In genomic region chr2:127207547-127208451, GRCm38 (mm10) we compare ENCODE assay signal across 8 mouse cellular contexts. TPM values are rescaled to one million over a fixed set of nuclear protein-coding genes. Genes with fewer than 3 reads are reported as not detected.
DNase-seq lines count a peak whose midpoint lies in the region; ATAC-seq and TF ChIP-seq lines count a peak whose summit lies in the region.

Gene 1810024B03Rik (minus strand): TSS chr2:127208280.
Gene Snrnp200 (plus strand): TSS chr2:127208386.

- peak within 1 kb of the TSS; percentile 75 to 89 (median 85) for H3K4me3 ChIP-seq in CH12.LX (replicated peaks in 1 of 3; ENCODE audit: low read depth in 2 of 3, low read length in 2 of 3, poor library complexity in 1 of 3)
- H3K4me3 ChIP-seq in forebrain, embryonic 11.5 days (ENCODE audit: low read depth, low read length) = peak within 1 kb of the TSS; percentile 88
- H3K4me3 ChIP-seq in heart, embryonic 16.5 days (ENCODE audit: low read length) = peak within 1 kb of the TSS; percentile 96
- peak within 1 kb of the TSS; percentile 88 for H3K4me3 ChIP-seq in liver, embryonic 15.5 days (replicated peaks)
- H3K4me3 ChIP-seq in neural tube, embryonic 12.5 days = peak within 1 kb of the TSS; percentile 88

- WGBS in forebrain, embryonic 11.5 days = 12% methylated on average over 36 of the region's 36 CpGs
- 9% methylated on average over 36 of the region's 36 CpGs for WGBS in heart, embryonic 16.5 days
- WGBS in liver, embryonic 15.5 days (ENCODE audit: insufficient replicate concordance) = 9% methylated on average over 36 of the region's 36 CpGs
- WGBS in neural tube, embryonic 12.5 days = 13% methylated on average over 36 of the region's 36 CpGs

- H3K9me3 ChIP-seq in CH12.LX (replicated peaks; ENCODE audit: low read length) = no peaks in the 10 kb centered on the region
- H3K9me3 ChIP-seq in forebrain, embryonic 11.5 days (ENCODE audit: control insufficient read depth, low read length) = no peaks in the 10 kb centered on the region
- no peaks in the 10 kb centered on the region for H3K9me3 ChIP-seq in heart, embryonic 16.5 days (replicated peaks; ENCODE audit: control insufficient read depth, low read length)
- no peaks in the 10 kb centered on the region for H3K9me3 ChIP-seq in liver, embryonic 15.5 days (replicated peaks)
- no peaks in the 10 kb centered on the region for H3K9me3 ChIP-seq in neural tube, embryonic 12.5 days

- H3K4me1 ChIP-seq in CH12.LX (ENCODE audit: control insufficient read depth in 1 of 2, insufficient read depth in 2 of 2) = peaks cover 0 to 18% of the 10 kb centered on the region in 2 experiments; a peak in 2 of 4 replicates
- H3K4me1 ChIP-seq in forebrain, embryonic 11.5 days (replicated peaks; ENCODE audit: control insufficient read depth, insufficient read depth, low read length) = peaks cover 7% of the 10 kb centered on the region; the same call in 1 of the 2 replicates
- H3K4me1 ChIP-seq in heart, embryonic 16.5 days (ENCODE audit: control insufficient read depth, insufficient read depth, low read length) = peaks cover 8% of the 10 kb centered on the region
- H3K4me1 ChIP-seq in liver, embryonic 15.5 days (replicated peaks) = peaks cover 22% of the 10 kb centered on the region
- H3K4me1 ChIP-seq in neural tube, embryonic 12.5 days = peaks cover 9% of the 10 kb centered on the region

- TF ChIP-seq RAD21 in CH12.LX (IDR thresholded peaks at IDR 0.05; ENCODE audit: low read depth, low read length) = no peak

- peak within 1 kb of the TSS; percentile 56 for H3K4me2 ChIP-seq in CH12.LX (ENCODE audit: insufficient read depth, low read depth, poor library complexity, severe bottlenecking)
- peak within 1 kb of the TSS; percentile 85 for H3K4me2 ChIP-seq in forebrain, embryonic 11.5 days (ENCODE audit: low read depth, low read length, severe bottlenecking)
- H3K4me2 ChIP-seq in heart, embryonic 16.5 days (ENCODE audit: low read depth, low read length) = peak within 1 kb of the TSS; percentile 95
- H3K4me2 ChIP-seq in liver, embryonic 15.5 days = peak within 1 kb of the TSS; percentile 76
- peak within 1 kb of the TSS; percentile 80 for H3K4me2 ChIP-seq in neural tube, embryonic 12.5 days (replicated peaks)

- dilution Hi-C loops in CH12.LX (cut with MboI; ENCODE audit: extremely low pct_ligation_motif_present, extremely low pct_unique_long_range_greater_than_20kb, low sequenced_read_pairs) = no loop called here

- ATAC-seq in forebrain, embryonic 11.5 days (replicated peaks; ENCODE audit: low FRiP score) = peak; percentile 97
- peak; percentile 99 for ATAC-seq in heart, embryonic 16.5 days (replicated peaks; ENCODE audit: extremely low read depth, insufficient read depth, low FRiP score)
- peak; percentile 96 for ATAC-seq in liver, embryonic 15.5 days (ENCODE audit: insufficient read depth)
- ATAC-seq in neural tube, embryonic 12.5 days (ENCODE audit: low FRiP score, low read depth) = peak; percentile 98

- TF ChIP-seq POLR2A in CH12.LX (IDR thresholded peaks at IDR 0.05; ENCODE audit: low read depth, low read length) = peak; percentile 75

- in situ Hi-C loops in CH12.LX (cut with MboI; ENCODE audit: low pct_ligation_motif_present, low pct_unique_long_range_greater_than_20kb, low sequenced_read_pairs) = no loop called here

- H3K27me3 ChIP-seq in CH12.LX (replicated peaks) = no peaks in the 10 kb centered on the region
- H3K27me3 ChIP-seq in forebrain, embryonic 11.5 days (ENCODE audit: control insufficient read depth, insufficient read depth, low read length) = no peaks in the 10 kb centered on the region
- H3K27me3 ChIP-seq in heart, embryonic 16.5 days (ENCODE audit: control insufficient read depth, insufficient read depth, low read length) = no peaks in the 10 kb centered on the region
- no peaks in the 10 kb centered on the region for H3K27me3 ChIP-seq in liver, embryonic 15.5 days
- no peaks in the 10 kb centered on the region for H3K27me3 ChIP-seq in neural tube, embryonic 12.5 days (replicated peaks)

- TF ChIP-seq EP300 in CH12.LX (IDR thresholded peaks at IDR 0.05; ENCODE audit: low read length) = no peak

- H3K27ac ChIP-seq in CH12.LX (ENCODE audit: insufficient read depth, low read depth) = peak within 1 kb of the TSS; percentile 78
- peak within 1 kb of the TSS; percentile 65; the same call in 1 of the 2 replicates for H3K27ac ChIP-seq in forebrain, embryonic 11.5 days (ENCODE audit: low read depth, low read length)
- peak within 1 kb of the TSS; percentile 78 for H3K27ac ChIP-seq in heart, embryonic 16.5 days (ENCODE audit: low read length)
- peak within 1 kb of the TSS; percentile 79 for H3K27ac ChIP-seq in liver, embryonic 15.5 days (replicated peaks)
- H3K27ac ChIP-seq in neural tube, embryonic 12.5 days = no peak within 1 kb of the TSS

- peak; percentile 99 for DNase-seq in CH12.LX (ENCODE audit: extremely low read depth)
- DNase-seq in c-Kit-positive CD71-positive TER-119-negative erythroid progenitor cells, embryonic 14.5 days (ENCODE audit: low read depth) = peak; percentile 96
- DNase-seq in forebrain, embryonic 11.5 days (ENCODE audit: low spot score) = peak; percentile 94
- DNase-seq in kidney, postnatal 36 days = peak; percentile 96 to 98
- DNase-seq in telencephalon, adult 2 months (ENCODE audit: low read depth, low spot score) = peak; percentile 98

- peak within 1 kb of the TSS; percentile 73 for H3K9ac ChIP-seq in CH12.LX (ENCODE audit: insufficient read depth, low read depth)
- peak within 1 kb of the TSS; percentile 90 for H3K9ac ChIP-seq in forebrain, embryonic 11.5 days (ENCODE audit: low read length)
- peak within 1 kb of the TSS; percentile 92 for H3K9ac ChIP-seq in heart, embryonic 16.5 days (ENCODE audit: low read length)
- peak within 1 kb of the TSS; percentile 78 for H3K9ac ChIP-seq in liver, embryonic 15.5 days
- H3K9ac ChIP-seq in neural tube, embryonic 12.5 days = peak within 1 kb of the TSS; percentile 76

- H3K36me3 ChIP-seq in CH12.LX (replicated peaks in 1 of 2; ENCODE audit: control insufficient read depth in 1 of 2, insufficient read depth in 1 of 2, low read length in 1 of 2) = peaks cover 26 to 48% of the 10 kb centered on the region in 2 experiments
- H3K36me3 ChIP-seq in forebrain, embryonic 11.5 days (ENCODE audit: control insufficient read depth, insufficient read depth, low read length) = peaks cover 3% of the 10 kb centered on the region; the same call in 1 of the 2 replicates
- peaks cover 23% of the 10 kb centered on the region for H3K36me3 ChIP-seq in heart, embryonic 16.5 days (ENCODE audit: control insufficient read depth, insufficient read depth)
- H3K36me3 ChIP-seq in liver, embryonic 15.5 days (replicated peaks) = peaks cover 25% of the 10 kb centered on the region
- peaks cover 34% of the 10 kb centered on the region for H3K36me3 ChIP-seq in neural tube, embryonic 12.5 days

- peaks cover 18% of the 10 kb centered on the region for H3K79me2 ChIP-seq in CH12.LX (replicated peaks; ENCODE audit: control insufficient read depth, extremely low read depth, insufficient read depth, poor library complexity, severe bottlenecking)

- TF ChIP-seq CTCF in CH12.LX (conservative IDR thresholded peaks at IDR 0.05 in 1 of 2, IDR thresholded peaks at IDR 0.05 in 1 of 2; ENCODE audit: low read depth in 2 of 2, low read length in 2 of 2) = no peak

TF ChIP-seq in CH12.LX, 34 proteins besides CTCF, POLR2A, EP300 and RAD21 (continues in another document):
- TF ChIP-seq USF1 (IDR thresholded peaks at IDR 0.05; ENCODE audit: low read depth, low read length) = no peak
- peak; percentile 38; the same call in 1 of the 2 replicates for TF ChIP-seq MAFK (IDR thresholded peaks at IDR 0.05; ENCODE audit: insufficient replicate concordance, low read length)
- TF ChIP-seq MYC (IDR thresholded peaks at IDR 0.05; ENCODE audit: low read depth, low read length) = peak; percentile 76; the same call in 1 of the 2 replicates
- peak; percentile 98 for TF ChIP-seq CHD2 (IDR thresholded peaks at IDR 0.05; ENCODE audit: low read length)
- peak; percentile 81; the same call in 1 of the 2 replicates for TF ChIP-seq MAX (IDR thresholded peaks at IDR 0.05; ENCODE audit: low read length)
- TF ChIP-seq POLR2AphosphoS2 (IDR thresholded peaks at IDR 0.05; ENCODE audit: low read depth, low read length) = 0 out of 2 replicates have a peak, but pooled peaks have one; percentile 33
- peak; percentile 82 for TF ChIP-seq MEF2A (IDR thresholded peaks at IDR 0.05; ENCODE audit: borderline replicate concordance, low read depth, low read length)
- peak; percentile 45 for TF ChIP-seq ZNF384 (IDR thresholded peaks at IDR 0.05; ENCODE audit: low read depth, low read length)
- peak; percentile 49; the same call in 1 of the 2 replicates for TF ChIP-seq ZMIZ1 (IDR thresholded peaks at IDR 0.05; ENCODE audit: low read depth, low read length)
- TF ChIP-seq CHD1 (IDR thresholded peaks at IDR 0.05; ENCODE audit: low read depth, low read length) = 0 out of 2 replicates have a peak, but pooled peaks have one; percentile 26
- peak; percentile 90 for TF ChIP-seq MXI1 (IDR thresholded peaks at IDR 0.05; ENCODE audit: low read depth, low read length)
- peak; percentile 48; the same call in 1 of the 2 replicates for TF ChIP-seq NRF1 (IDR thresholded peaks at IDR 0.05; ENCODE audit: low read depth, low read length)
- TF ChIP-seq MAZ (IDR thresholded peaks at IDR 0.05; ENCODE audit: low read depth, low read length) = peak; percentile 82
- TF ChIP-seq JUN (IDR thresholded peaks at IDR 0.05; ENCODE audit: insufficient read depth, low read depth, low read length) = 0 out of 2 replicates have a peak, but pooled peaks have one; percentile 27
- TF ChIP-seq UBTF (IDR thresholded peaks at IDR 0.05; ENCODE audit: low read depth, low read length) = peak; percentile 82; the same call in 1 of the 2 replicates

RNA-seq across cellular contexts. Expression of gene 1810024B03Rik, which starts in this region (rescaled TPM):
- total RNA-seq in CH12.LX (2012; rRNA removed) (0.93 and 1.3 TPM in 2 replicates), CH12.LX (2014; rRNA removed) (0.63 and 1.2 TPM in 2 replicates)
- polyA plus RNA-seq in CH12.LX (2012; ENCODE audit: insufficient read length, low read depth) = 0.77 and 0.94 TPM in 2 replicates
- 2.1 and 2.9 TPM in 2 replicates for polyA plus RNA-seq in forebrain, embryonic 11.5 days (2014; fragmentation: Nextera tagmentation; extraction: Ambion mirVana)
- 0.93 and 1.2 TPM in 2 replicates for polyA plus RNA-seq in heart, embryonic 16.5 days (2015; fragmentation: Nextera tagmentation; extraction: Ambion mirVana)
- polyA plus RNA-seq in liver, embryonic 15.5 days (2015; fragmentation: Nextera tagmentation; extraction: Ambion mirVana) = 0.58 and 0.76 TPM in 2 replicates
- polyA plus RNA-seq in neural tube, embryonic 12.5 days (2016; fragmentation: Nextera tagmentation; extraction: Ambion mirVana) = 2.6 and 2.8 TPM in 2 replicates

RNA-seq across cellular contexts. Expression of gene Snrnp200, which starts in this region (rescaled TPM):
- total RNA-seq in CH12.LX (2012; rRNA removed) = 90.3 and 99.0 TPM in 2 replicates
- 74.3 and 75.1 TPM in 2 replicates for total RNA-seq in CH12.LX (2014; rRNA removed)
- polyA plus RNA-seq in CH12.LX (2012; ENCODE audit: insufficient read length, low read depth) = 100 and 102 TPM in 2 replicates
- 113 and 115 TPM in 2 replicates for polyA plus RNA-seq in forebrain, embryonic 11.5 days (2014; fragmentation: Nextera tagmentation; extraction: Ambion mirVana)
- 40.4 and 41.7 TPM in 2 replicates for polyA plus RNA-seq in heart, embryonic 16.5 days (2015; fragmentation: Nextera tagmentation; extraction: Ambion mirVana)
- 23.3 and 29.1 TPM in 2 replicates for polyA plus RNA-seq in liver, embryonic 15.5 days (2015; fragmentation: Nextera tagmentation; extraction: Ambion mirVana)
- polyA plus RNA-seq in neural tube, embryonic 12.5 days (2016; fragmentation: Nextera tagmentation; extraction: Ambion mirVana) = 71.9 and 76.8 TPM in 2 replicates
